Mouse (Mus musculus) T-helper 17 cell (primary cell): ENCODE measurements around the gene Nxf1.
"Not testable (repeated sequence)": the region's sequence is repeated elsewhere in the genome, so short reads cannot be mapped to it uniquely, and the experiment has no call there.

Source experiments
- in situ Hi-C, 2 experiments: fragments of 300-600 bp; cut with MboI, MseI; formaldehyde crosslinking; loops; 1 replicate in 1 of 2; 2 replicates in 1 of 2; pipeline ENCODE4 v1.15.1; 2025; ENCODE audit warnings: high pct_unique_total_duplicates in 2 of 2

The Nxf1 gene

GRCm38 (mm10) chr19:8722907-8723573, 33.8 kb upstream of the Nxf1 start, which contains the start of gene Slc3a2:
Gene Slc3a2, minus strand, starts transcription at chr19:8723369.
- in situ Hi-C loops, result loop anchor here in 1 of 2 experiments (25.0 kb wide), 1 partner anchor 1236 kb away; the partner anchor contains the start of genes Atl3 and Rtn3

GRCm38 (mm10) chr19:8723574-8724346, 33.1 kb upstream of the Nxf1 start:
- in situ Hi-C loops, result loop anchor here in 1 of 2 experiments (25.0 kb wide), 1 partner anchor 1236 kb away; the partner anchor contains the start of genes Atl3 and Rtn3

GRCm38 (mm10) chr19:8724392-8724791, 32.5 kb upstream of the Nxf1 start:
- in situ Hi-C loops, result loop anchor here in 1 of 2 experiments (25.0 kb wide), 1 partner anchor 1237 kb away; the partner anchor contains the start of genes Atl3 and Rtn3

DNA sequence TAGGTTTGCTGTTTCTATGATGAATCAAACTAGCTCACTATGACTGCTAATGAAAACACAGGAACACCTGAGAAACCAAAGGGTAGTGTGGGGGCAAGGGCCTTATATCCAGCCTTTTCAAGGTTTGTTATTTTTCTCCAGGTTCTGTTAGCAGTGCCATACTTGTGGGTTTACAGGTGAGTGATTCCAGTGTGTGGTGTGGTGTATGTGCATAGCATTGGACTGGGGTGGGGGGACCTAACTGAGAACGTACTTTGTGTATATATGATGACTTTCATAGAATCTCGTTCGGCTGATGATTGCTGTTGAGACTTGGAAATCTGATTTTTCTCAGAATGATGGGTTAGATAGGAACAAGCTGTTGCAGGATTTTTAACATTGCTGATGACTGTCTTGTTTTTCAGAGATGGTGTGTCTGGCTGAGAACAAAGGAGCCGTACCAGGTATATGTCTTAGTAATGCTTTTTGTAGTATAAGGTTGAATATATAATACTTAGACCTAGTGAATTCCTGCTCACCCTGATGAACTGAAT, 31.7 kb upstream of the Nxf1 start:
- in situ Hi-C loops, result no loop called here

DNA sequence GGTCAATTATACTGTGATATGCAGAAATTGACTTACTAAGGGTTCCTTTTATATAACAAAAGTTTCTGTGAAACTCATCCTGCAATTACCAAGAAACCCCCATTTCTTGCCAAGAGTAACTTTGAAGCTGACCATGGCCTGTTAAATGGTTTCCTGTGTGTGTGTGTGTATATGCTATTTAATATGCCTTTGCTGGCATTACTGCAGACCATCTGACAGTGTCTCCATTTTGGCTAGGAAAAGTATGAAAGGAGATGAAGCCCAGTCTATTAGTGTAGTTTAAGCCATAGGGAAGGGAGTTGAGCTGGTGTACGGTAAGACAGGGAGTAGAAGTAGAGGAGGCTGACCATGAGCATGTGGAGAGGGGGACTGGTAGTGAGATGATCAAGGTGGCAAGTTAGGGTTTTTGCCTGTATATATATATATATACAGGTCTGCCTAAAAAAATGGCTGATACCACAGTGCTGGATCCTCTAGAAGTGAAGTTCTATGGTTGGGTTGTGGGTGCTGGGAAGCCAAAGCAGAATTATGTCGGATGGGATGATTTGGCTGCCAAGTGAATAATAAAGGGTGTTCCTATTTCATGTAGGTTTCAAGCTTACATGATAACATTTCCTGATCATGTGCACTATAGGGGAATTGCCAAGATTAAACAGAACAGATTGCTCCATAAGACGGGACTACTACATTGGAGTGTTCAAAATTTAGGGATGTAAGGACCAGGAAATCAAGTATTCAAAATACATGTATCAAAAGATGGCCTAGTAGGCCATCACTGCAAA, 30.1 kb upstream of the Nxf1 start:
- in situ Hi-C loops, result no loop called here

GRCm38 (mm10) chr19:8727495-8728114, 29.3 kb upstream of the Nxf1 start:
- in situ Hi-C loops, result no loop called here

GRCm38 (mm10) chr19:8728335-8729099, 28.4 kb upstream of the Nxf1 start:
- in situ Hi-C loops, result not testable (repeated sequence)

- in situ Hi-C loops, result no loop called here
Observed at GRCm38 (mm10) chr19:8734334-8734733, 22.5 kb upstream of the Nxf1 start.

DNA sequence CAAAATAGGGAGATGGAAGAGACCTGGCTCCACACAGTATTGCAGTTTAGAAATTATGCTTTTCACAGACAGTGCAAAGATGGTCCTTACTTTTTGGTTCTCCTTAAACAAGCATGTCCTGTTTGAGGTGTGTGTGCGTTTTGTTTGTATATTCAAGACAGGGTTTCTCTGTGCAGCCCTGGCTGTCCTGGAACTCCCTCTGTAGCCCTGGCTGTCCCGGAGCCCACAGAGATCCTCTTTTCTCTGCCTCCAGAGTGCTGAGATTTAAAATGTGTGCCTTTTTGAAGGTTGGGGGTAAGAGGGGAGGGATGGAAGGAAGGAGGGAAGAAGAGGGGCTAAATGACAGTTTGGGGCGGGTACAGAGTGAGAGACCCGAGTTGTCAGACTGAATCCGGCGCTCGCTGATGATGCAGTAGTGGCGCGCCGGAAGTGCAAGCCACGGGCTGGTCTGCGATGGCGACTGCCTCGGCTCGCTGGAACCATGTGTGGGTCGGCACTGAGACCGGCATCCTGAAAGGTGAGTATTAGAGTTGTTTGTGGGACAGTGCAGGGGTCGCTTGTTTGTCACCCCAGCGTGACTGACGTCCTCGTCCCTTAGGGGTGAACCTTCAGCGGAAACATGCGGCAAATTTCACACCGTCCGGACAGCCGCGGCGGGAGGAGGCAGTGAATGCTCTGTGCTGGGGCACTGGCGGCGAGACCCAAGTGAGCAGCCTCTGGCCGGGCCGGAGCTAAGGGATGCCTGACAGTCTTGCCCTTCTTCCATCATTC, 21.3 kb upstream of the Nxf1 start, which contains the start of gene Wdr74:
Gene Wdr74, plus strand, starts transcription at position 439 of the 771 bp plus-strand sequence.
- in situ Hi-C loops, result no loop called here

DNA sequence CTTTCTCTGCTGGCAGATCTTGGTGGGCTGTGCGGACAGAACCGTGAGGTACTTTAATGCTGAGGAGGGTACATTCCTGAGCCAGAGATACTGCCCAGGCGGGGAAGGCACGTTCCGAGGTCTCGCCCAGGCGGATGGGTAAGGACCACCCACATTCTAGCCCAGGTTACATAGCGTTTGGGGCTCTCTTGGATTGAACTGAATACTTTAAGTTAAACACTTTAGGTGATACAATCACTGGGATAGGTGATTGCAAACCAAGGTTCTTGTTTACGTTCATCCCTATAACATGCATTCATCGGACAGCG, 20.8 kb upstream of the Nxf1 start:
- in situ Hi-C loops, result no loop called here

DNA sequence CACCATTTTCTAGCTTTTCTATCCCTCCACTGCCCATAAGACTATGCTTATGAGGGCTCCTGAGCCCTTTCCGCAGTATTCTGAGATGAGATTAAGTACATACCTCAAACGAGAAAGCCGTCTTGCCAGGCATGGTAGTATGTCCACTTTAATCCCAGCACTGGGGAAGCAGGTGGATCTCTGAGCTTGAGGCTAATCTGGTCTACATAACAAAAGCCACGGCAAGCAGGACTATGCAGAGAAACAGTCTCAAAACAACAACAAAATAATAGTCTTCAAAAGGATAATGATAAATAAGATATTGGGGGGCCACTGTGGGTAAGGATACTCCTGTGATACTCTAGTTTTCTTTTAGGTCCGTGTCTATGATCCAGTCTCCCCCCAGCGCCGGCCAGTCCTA, 18.0 kb upstream of the Nxf1 start:
- in situ Hi-C loops, result no loop called here

DNA sequence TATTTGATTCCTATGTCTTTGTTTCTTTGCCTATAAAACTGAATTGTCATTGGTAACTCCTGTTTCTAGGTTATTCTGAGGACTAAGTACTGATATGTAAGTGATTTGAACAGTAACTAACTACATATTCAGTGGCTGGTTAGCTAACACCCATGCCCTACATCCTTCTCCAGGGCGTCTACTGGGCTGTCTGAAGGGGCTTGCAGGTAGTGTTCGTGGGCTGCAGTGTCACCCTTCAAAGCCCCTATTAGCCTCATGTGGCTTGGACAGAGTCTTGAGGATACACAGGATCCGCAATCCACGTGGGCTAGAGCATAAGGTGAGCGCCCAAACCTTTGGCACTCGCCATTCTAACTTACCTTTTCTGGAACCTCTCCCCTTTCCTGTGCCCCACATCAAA, 17.2 kb upstream of the Nxf1 start:
- in situ Hi-C loops, result no loop called here

- in situ Hi-C loops, result no loop called here
Observed at GRCm38 (mm10) chr19:8740603-8741002, 16.3 kb upstream of the Nxf1 start, which contains the start of gene 1700092M07Rik. Gene 1700092M07Rik, plus strand, starts transcription at chr19:8740718.

DNA sequence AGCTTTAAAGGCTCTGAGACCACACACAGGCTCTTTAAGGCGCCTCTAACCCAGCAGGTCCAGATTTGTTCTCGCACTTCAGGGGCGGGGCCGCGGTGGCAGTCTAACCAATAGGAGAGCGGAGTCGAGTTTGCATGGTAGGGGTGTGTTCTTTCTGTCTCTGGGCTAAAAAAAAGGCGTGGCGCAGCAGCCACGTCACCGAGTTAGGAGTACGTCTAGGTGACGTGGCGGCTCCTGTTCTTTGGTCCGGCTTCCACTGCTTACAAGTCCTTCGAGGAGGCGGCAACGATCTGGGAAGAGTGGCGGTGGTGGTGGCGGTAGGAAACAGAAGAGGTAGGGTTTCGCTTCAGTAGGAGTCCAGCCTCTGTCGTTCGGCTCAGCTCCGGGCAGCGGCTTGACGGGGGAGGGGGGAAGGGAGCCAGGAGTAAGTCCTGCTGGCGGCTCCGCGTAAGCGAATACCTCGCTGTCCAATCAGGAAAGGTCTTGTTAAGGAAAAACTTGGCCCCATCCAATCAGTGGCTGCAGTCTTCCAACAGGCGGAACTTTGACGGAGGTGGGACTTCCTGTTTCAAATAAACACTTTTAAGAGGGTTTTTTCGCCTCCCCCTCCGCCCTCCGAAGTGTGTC, 15.5 kb upstream of the Nxf1 start, which contains the start of gene Stx5a:
Gene Stx5a, plus strand, starts transcription at position 171 of the 627 bp plus-strand sequence.
- in situ Hi-C loops, result no loop called here

DNA sequence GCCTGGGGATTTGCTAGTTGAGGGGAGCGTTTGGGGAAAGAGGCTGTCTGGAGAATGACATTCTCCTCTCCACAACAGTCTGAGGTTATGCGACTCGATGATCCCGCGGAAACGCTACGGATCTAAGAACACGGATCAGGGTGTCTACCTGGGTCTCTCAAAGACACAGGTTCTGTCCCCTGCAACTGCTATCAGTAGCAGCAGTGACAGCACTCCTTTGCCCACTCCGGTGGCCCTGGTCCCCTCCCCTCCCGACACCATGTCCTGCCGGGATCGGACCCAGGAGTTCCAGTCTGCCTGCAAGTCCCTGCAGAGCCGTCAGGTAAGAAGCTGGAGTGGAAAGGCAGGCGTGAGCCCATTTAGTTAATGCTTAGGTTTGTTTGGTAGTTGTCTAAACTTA, 14.7 kb upstream of the Nxf1 start:
- in situ Hi-C loops, result no loop called here

- in situ Hi-C loops, result loop anchor here in 1 of 2 experiments (5.0 kb wide), 1 partner anchor 67 kb away; no protein-coding TSS in a partner anchor
Observed at GRCm38 (mm10) chr19:8745382-8745781, 11.5 kb upstream of the Nxf1 start.

GRCm38 (mm10) chr19:8747368-8747767, 9.5 kb upstream of the Nxf1 start:
- in situ Hi-C loops, result loop anchor here in 1 of 2 experiments (5.0 kb wide), 1 partner anchor 65 kb away; no protein-coding TSS in a partner anchor

DNA sequence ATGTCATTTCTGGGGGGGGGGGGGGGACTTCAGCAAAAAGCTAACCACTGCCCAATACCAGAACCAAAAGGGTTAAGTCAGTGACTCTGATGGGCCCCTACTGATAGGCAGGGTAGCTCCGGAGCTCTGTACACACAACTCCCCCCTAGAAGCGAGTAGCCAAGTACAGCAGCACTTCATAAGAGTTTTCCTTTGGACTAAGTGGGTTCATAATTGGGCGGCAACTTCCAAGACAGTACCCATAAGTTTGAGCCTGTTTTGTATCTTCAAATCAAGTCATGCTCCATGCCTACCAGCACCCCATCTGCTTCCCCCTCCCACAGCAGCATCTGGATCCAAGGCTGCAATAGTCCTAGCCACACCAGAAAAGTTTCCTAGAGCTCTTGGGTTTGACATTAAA, 1.2 kb upstream of the Nxf1 start:
- in situ Hi-C loops, result no loop called here

- in situ Hi-C loops, result no loop called here
Observed at GRCm38 (mm10) chr19:8757471-8757998, 662 bp downstream of the Nxf1 start.
